Mouse (Mus musculus): ENCODE results near the gene Cmklr1. TPM values are rescaled to one million over a fixed set of nuclear protein-coding genes. Genes with fewer than 3 reads are reported as not detected.

The Cmklr1 gene
- polyA plus RNA-seq, 1 experiment = 58.6 TPM

- Histone ChIP-seq H3K4me3 (ENCODE audit: insufficient read depth, low read length) (no peak overlapping the region), H3K27ac (ENCODE audit: insufficient read depth, low read depth, low read length) (no peak overlapping the region), H3K4me1 (ENCODE audit: control insufficient read depth, insufficient read depth, low read length) (peaks cover 23% of the 10 kb centered on the region)
- no peak for TF ChIP-seq CTCF (IDR thresholded peaks at IDR 0.05; ENCODE audit: low read depth, low read length)
- TF ChIP-seq POLR2A (IDR thresholded peaks at IDR 0.05; ENCODE audit: borderline replicate concordance, low read depth, low read length) = no peak
These were observed 12.2 kb downstream of the Cmklr1 start for GRCm38 (mm10) chr5:113638055-113638454.

DNA sequence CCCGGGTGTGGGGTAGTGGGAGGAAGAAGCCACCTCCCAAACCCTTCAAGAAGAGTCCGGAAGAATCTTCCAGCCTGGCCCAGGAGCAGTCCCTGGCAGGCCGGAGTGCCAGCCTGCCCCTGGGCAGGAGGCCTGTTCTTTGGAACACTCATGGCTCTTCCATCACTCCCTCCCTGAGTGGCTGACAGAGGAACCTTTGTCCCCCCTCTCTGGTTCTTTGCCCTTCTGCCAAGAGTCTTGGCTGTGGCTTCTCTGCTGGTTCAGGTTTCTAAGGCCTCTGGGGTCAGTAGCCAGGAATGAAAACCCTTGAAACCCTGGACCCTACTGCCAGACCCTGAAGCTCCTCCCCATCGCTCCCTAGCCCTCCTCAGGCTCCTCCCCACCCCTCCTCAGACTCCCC lies 12.6 kb downstream of the Cmklr1 start:
- no peak overlapping the region for H3K27ac ChIP-seq (ENCODE audit: insufficient read depth, low read depth, low read length)
- no peak overlapping the region for H3K4me3 ChIP-seq (ENCODE audit: insufficient read depth, low read length)
- peaks cover 23% of the 10 kb centered on the region for H3K4me1 ChIP-seq (ENCODE audit: control insufficient read depth, insufficient read depth, low read length)
- TF ChIP-seq CTCF (IDR thresholded peaks at IDR 0.05; ENCODE audit: low read depth, low read length) = no peak
- no peak for TF ChIP-seq POLR2A (IDR thresholded peaks at IDR 0.05; ENCODE audit: borderline replicate concordance, low read depth, low read length)

DNA sequence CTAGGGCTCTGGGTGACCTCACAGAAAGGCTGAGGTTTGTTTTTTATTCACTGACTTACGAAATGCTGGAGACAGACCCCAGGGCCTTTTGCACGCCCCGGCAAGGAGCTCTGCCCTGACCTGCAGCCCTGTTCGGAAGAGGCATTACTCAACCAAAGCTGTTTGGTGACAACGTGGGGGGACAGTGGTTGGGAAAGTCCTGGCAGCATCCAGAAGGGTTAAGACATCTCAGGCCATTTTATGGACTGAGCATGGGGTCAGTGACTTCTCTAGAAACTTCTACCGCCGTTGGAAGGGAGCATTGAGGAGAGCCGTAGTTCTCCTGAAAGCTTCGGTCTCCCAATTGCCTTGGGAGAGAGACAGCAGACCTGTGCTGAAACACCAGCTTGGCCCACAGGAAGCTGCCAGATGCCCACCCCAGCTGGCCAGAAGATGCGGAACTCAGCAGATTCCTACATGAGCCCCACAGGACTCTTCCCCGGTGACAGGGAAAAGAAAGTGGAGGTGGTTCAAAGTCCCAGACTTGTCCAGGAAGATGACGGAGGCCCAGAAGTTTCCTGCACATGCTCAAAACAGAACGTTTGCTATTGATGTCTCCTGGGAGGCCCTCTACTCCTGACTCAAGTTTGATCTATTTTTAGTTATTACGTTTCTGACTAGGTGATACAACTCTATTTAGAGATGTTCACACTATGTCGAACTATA lies 14.2 kb downstream of the Cmklr1 start:
- peaks cover 19% of the 10 kb centered on the region for H3K4me1 ChIP-seq (ENCODE audit: control insufficient read depth, insufficient read depth, low read length)
- TF ChIP-seq POLR2A (IDR thresholded peaks at IDR 0.05; ENCODE audit: borderline replicate concordance, low read depth, low read length) (no peak), CTCF (IDR thresholded peaks at IDR 0.05; ENCODE audit: low read depth, low read length) (no peak)
- H3K27ac ChIP-seq (ENCODE audit: insufficient read depth, low read depth, low read length) = no peak overlapping the region

DNA sequence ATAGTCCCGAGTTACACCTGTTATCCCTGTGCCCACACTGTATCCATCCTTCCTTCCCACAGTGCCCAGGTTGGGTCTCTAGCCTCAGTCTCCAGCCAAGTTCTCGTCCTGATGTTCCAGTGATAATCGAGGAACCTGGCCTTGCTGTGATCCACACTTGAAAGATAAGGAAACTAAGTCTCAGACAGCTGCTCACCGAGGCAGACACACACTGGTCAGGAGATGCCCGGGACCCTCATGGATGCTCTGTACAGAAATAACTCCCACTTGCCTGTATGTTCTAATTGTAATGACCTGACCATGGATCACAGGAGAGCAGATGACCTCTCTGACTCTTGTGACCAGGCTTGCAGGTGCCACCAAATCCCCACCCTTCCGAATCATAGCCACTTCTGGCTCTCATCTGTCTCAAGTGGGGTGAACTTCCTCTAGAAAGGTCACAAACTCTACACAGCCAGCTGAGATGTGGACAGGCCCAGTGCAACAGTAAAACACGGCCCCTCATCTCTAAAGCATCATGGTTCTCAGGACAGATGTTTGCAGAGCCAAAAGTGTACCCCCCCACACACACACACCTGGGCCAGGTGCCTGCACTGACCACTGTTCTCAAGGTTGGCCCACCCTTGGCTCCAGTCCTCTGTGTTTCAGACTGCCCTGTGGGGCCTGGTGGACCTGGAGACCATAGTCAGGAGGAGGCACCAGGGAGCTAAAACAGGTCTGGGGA lies 15.2 kb downstream of the Cmklr1 start:
- H3K4me3 ChIP-seq (ENCODE audit: insufficient read depth, low read length) = no peak overlapping the region
- TF ChIP-seq POLR2A (IDR thresholded peaks at IDR 0.05; ENCODE audit: borderline replicate concordance, low read depth, low read length) (no peak), CTCF (IDR thresholded peaks at IDR 0.05; ENCODE audit: low read depth, low read length) (no peak)
- no peak overlapping the region for H3K27ac ChIP-seq (ENCODE audit: insufficient read depth, low read depth, low read length)
- peaks cover 19% of the 10 kb centered on the region for H3K4me1 ChIP-seq (ENCODE audit: control insufficient read depth, insufficient read depth, low read length)

More for the DNA sequence above, 14.2 kb downstream of the Cmklr1 start:
- H3K4me3 ChIP-seq (ENCODE audit: insufficient read depth, low read length) = no peak overlapping the region

- peak overlapping the region; percentile 31 for H3K27ac ChIP-seq (ENCODE audit: insufficient read depth, low read depth, low read length)
- TF ChIP-seq CTCF (IDR thresholded peaks at IDR 0.05; ENCODE audit: low read depth, low read length) = no peak
- TF ChIP-seq POLR2A (IDR thresholded peaks at IDR 0.05; ENCODE audit: borderline replicate concordance, low read depth, low read length) = no peak
- peak overlapping the region; percentile 11 for H3K4me3 ChIP-seq (ENCODE audit: insufficient read depth, low read length)
- peaks cover 19% of the 10 kb centered on the region for H3K4me1 ChIP-seq (ENCODE audit: control insufficient read depth, insufficient read depth, low read length)
These were observed 16.1 kb downstream of the Cmklr1 start for GRCm38 (mm10) chr5:113634024-113634651.

DNA sequence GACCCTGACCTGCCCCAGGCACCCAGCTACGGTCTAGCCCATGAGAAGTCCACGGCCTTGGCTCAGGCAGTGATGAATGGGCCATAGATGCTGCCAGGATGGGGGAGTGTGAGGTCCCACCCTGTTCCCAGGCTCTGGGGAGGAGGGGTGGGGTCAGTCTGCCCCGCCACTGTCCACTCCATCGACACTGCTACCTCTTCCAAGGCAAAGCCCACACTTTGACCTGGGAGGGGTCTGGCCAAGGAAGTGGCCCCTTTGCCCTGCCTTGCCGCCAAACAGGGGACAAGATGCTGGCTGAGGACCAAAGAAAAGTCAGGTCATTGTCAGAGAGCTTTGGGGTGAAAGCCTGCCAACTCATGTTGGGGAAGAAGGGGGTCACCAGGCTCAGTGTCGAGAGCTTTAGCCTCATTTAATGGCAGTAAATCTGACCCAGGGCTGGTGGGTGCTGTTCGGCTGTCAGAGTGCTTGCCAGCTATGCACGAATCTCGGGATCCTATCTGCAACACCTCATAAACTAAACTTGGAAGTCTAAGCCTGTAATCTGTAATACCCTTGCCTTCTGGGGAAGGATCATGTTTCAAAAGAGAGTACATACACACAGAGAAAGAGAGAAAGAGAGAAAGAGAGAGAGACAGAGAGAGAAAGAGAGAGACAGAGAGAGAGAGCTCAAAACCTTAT lies 17.1 kb downstream of the Cmklr1 start:
- TF ChIP-seq POLR2A (IDR thresholded peaks at IDR 0.05; ENCODE audit: borderline replicate concordance, low read depth, low read length) = no peak
- TF ChIP-seq CTCF (IDR thresholded peaks at IDR 0.05; ENCODE audit: low read depth, low read length) = no peak
- Histone ChIP-seq H3K27ac (ENCODE audit: insufficient read depth, low read depth, low read length) (no peak overlapping the region), H3K4me1 (ENCODE audit: control insufficient read depth, insufficient read depth, low read length) (peaks cover 20% of the 10 kb centered on the region)

DNA sequence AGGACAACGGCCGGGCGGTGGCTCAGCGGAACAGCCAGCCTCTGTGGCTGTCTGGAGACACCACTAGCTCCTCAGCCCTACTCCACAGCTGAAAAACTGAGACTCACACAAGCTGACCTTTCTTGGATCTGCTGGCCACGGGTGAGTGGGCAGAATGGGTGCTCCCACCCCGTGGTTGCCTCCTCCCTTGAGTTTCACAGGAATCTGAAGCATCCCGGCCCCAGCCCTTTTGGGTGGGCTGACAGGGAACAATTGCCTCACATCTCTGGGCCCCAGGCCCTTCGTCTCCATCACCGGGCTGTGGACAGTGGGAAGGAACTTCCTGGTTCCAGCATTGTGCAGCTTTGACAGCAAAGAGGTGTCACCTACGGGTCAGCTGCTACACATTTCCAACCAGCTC lies 20.1 kb downstream of the Cmklr1 start:
- Histone ChIP-seq H3K4me1 (ENCODE audit: control insufficient read depth, insufficient read depth, low read length) (peaks cover 22% of the 10 kb centered on the region), H3K4me3 (ENCODE audit: insufficient read depth, low read length) (no peak overlapping the region), H3K27ac (ENCODE audit: insufficient read depth, low read depth, low read length) (no peak overlapping the region)
- no peak for TF ChIP-seq CTCF (IDR thresholded peaks at IDR 0.05; ENCODE audit: low read depth, low read length)
- TF ChIP-seq POLR2A (IDR thresholded peaks at IDR 0.05; ENCODE audit: borderline replicate concordance, low read depth, low read length) = no peak

More for the DNA sequence above, 17.1 kb downstream of the Cmklr1 start:
- H3K4me3 ChIP-seq (ENCODE audit: insufficient read depth, low read length) = no peak overlapping the region

GRCm38 (mm10) chr5:113629248-113629647 lies 21.0 kb downstream of the Cmklr1 start:
- Histone ChIP-seq H3K4me1 (ENCODE audit: control insufficient read depth, insufficient read depth, low read length) (peaks cover 14% of the 10 kb centered on the region), H3K27ac (ENCODE audit: insufficient read depth, low read depth, low read length) (no peak overlapping the region), H3K4me3 (ENCODE audit: insufficient read depth, low read length) (no peak overlapping the region)
- TF ChIP-seq CTCF (IDR thresholded peaks at IDR 0.05; ENCODE audit: low read depth, low read length) (no peak), POLR2A (IDR thresholded peaks at IDR 0.05; ENCODE audit: borderline replicate concordance, low read depth, low read length) (no peak)

DNA sequence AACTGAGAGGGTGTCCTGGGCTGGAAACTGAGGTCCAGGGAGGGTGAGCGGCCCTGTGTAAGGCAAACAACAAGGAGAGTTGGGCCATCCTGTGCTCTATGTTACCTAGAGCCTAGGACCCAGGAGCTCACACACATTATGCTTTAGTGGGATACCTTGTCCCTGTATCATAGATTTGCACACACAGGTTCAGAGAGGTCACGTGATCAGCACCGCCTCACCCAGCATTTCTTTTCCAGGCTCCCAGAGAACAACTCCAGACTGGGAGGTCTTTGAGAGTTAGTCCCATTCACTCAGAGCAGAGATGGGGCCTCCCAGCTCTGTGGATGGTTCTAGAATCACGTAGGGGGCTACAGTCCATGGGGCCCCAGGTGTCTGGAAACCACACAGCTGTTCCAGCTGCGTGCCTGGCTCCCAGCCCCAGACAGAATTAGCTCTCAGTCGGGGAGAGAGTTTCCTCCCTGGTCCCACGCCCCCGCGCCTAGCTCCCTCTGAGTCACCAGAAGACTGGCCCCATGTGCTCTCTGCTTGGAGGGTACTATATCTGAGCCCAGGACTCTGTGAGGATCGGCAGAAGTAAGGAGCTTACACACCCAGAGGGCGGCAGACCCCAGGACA lies 22.3 kb downstream of the Cmklr1 start:
- Histone ChIP-seq H3K27ac (ENCODE audit: insufficient read depth, low read depth, low read length) (no peak overlapping the region), H3K4me3 (ENCODE audit: insufficient read depth, low read length) (no peak overlapping the region), H3K4me1 (ENCODE audit: control insufficient read depth, insufficient read depth, low read length) (peaks cover 7% of the 10 kb centered on the region)
- TF ChIP-seq POLR2A (IDR thresholded peaks at IDR 0.05; ENCODE audit: borderline replicate concordance, low read depth, low read length) = no peak
- TF ChIP-seq CTCF (IDR thresholded peaks at IDR 0.05; ENCODE audit: low read depth, low read length) = no peak

Data from bone marrow macrophage, adult 2 months (primary cell).